Mouse (Mus musculus): ENCODE results near the gene Tmem136. TPM values are rescaled to one million over a fixed set of nuclear protein-coding genes. Genes with fewer than 3 reads are reported as not detected.

Gene Tmem136
- polyA plus RNA-seq, 1 experiment = not detected

- 73% methylated on average over 4 of the region's 4 CpGs for WGBS
- Histone ChIP-seq H3K27ac (ENCODE audit: insufficient read depth, low read depth, low read length) (no peak overlapping the region), H3K4me3 (ENCODE audit: insufficient read depth, low read depth, low read length) (no peak overlapping the region), H3K4me1 (ENCODE audit: control insufficient read depth, insufficient read depth, low read length) (peaks cover 4% of the 10 kb centered on the region; the same call in 1 of the 2 replicates)
- TF ChIP-seq CTCF (IDR thresholded peaks at IDR 0.05; ENCODE audit: insufficient read depth, low read depth, low read length) (no peak), POLR2A (IDR thresholded peaks at IDR 0.05; ENCODE audit: insufficient read depth, low read depth, low read length) (no peak)
Measured at GRCm38 (mm10) chr9:43114833-43115232, 1.5 kb downstream of the Tmem136 start.

DNA sequence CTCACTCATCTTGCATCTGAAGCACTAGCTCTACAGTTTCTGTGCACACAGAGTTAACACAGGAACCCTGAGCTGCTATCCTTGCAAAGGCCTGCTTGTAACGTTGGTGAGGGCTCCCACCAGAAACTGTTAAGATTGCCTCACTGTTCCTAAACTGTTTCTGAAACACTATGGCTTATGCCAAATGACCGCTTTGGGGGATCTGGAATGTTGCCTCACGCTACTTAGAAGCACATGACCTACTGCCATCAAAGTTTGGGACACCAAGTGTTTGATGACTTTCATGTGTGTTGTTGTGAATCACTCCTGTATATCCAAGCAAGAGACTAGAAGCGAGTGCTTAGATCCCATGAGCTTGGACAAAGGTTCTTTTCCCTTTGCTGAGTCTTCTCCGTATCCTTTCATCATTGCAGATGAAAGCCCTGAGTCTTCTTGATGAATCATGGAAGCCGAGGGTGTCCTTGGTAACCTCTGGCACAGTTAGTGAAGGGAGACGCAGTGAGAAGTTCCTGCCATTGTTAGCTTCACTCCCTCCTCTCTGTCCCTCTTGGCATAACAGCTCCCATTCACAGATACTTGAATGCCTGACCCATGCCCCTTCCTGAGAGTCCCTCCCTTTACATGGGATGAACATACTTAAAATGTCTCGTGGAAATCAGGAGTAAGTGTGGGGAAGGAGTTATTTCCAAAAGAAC, 5.9 kb downstream of the Tmem136 start:
- Histone ChIP-seq H3K4me1 (ENCODE audit: control insufficient read depth, insufficient read depth, low read length) (peaks cover 10% of the 10 kb centered on the region), H3K27ac (ENCODE audit: insufficient read depth, low read depth, low read length) (no peak overlapping the region)
- whole genome bisulfite sequencing = 72% methylated on average over 8 of the region's 8 CpGs

DNA sequence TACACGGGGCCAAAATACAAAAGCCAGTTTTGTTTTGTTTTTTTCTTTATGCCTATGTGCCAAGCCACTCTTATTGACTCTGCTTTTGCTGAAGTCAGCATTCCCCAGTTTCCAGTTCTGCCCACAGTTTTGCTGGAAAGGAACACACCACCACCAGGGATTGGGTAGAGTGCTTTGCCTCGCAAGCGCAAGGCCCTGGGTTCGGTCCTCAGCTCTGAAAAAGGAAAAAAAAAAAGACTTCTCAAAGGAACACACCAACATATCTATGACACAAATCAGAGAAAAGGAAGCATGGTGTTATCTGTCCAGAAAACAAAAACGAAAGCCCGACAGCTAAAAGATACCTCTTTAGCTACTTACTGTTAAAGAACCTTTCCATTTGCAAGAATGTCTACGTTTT, 7.2 kb downstream of the Tmem136 start:
- H3K27ac ChIP-seq (ENCODE audit: insufficient read depth, low read depth, low read length) = no peak overlapping the region
- no peak for TF ChIP-seq CTCF (IDR thresholded peaks at IDR 0.05; ENCODE audit: insufficient read depth, low read depth, low read length)
- no peak for TF ChIP-seq POLR2A (IDR thresholded peaks at IDR 0.05; ENCODE audit: insufficient read depth, low read depth, low read length)

More for the DNA sequence above, 5.9 kb downstream of the Tmem136 start:
- TF ChIP-seq POLR2A (IDR thresholded peaks at IDR 0.05; ENCODE audit: insufficient read depth, low read depth, low read length) (no peak), CTCF (IDR thresholded peaks at IDR 0.05; ENCODE audit: insufficient read depth, low read depth, low read length) (no peak)
- H3K4me3 ChIP-seq (ENCODE audit: insufficient read depth, low read depth, low read length) = no peak overlapping the region

GRCm38 (mm10) chr9:43108721-43109120, 7.6 kb downstream of the Tmem136 start:
- no peak overlapping the region for H3K4me3 ChIP-seq (ENCODE audit: insufficient read depth, low read depth, low read length)
- peaks cover 8% of the 10 kb centered on the region for H3K4me1 ChIP-seq (ENCODE audit: control insufficient read depth, insufficient read depth, low read length)
- no peak overlapping the region for H3K27ac ChIP-seq (ENCODE audit: insufficient read depth, low read depth, low read length)
- no peak for TF ChIP-seq POLR2A (IDR thresholded peaks at IDR 0.05; ENCODE audit: insufficient read depth, low read depth, low read length)
- no peak for TF ChIP-seq CTCF (IDR thresholded peaks at IDR 0.05; ENCODE audit: insufficient read depth, low read depth, low read length)
- WGBS = 84% methylated on average over 3 of the region's 3 CpGs

More for the DNA sequence above, 7.2 kb downstream of the Tmem136 start:
- Histone ChIP-seq H3K4me3 (ENCODE audit: insufficient read depth, low read depth, low read length) (no peak overlapping the region), H3K4me1 (ENCODE audit: control insufficient read depth, insufficient read depth, low read length) (peaks cover 8% of the 10 kb centered on the region)
- 92% methylated on average over 7 of the region's 7 CpGs for WGBS

DNA sequence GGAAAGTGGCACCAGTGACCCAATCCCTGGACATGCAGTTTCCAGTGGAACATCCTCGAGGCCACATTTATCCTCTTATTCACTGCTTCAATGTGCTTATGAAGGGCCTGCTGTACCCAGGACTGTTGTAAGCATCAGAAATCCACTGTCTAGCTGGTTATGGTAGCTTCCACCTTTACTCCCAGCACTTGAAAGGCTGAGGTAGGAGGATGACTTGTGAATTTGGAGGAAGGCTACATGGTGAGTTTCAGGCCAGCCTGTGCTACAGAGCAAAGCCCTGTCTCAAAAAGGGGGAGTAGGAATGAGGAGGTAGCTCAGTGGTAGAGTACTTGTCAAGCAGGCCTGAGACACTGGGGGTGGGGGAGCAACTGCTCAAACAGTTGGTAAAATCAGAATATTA, 8.3 kb downstream of the Tmem136 start:
- Histone ChIP-seq H3K27ac (ENCODE audit: insufficient read depth, low read depth, low read length) (0 out of 2 replicates have a peak overlapping the region, but pooled peaks have one; percentile 36), H3K4me3 (ENCODE audit: insufficient read depth, low read depth, low read length) (no peak overlapping the region), H3K4me1 (ENCODE audit: control insufficient read depth, insufficient read depth, low read length) (peaks cover 5% of the 10 kb centered on the region)
- no peak for TF ChIP-seq CTCF (IDR thresholded peaks at IDR 0.05; ENCODE audit: insufficient read depth, low read depth, low read length)
- TF ChIP-seq POLR2A (IDR thresholded peaks at IDR 0.05; ENCODE audit: insufficient read depth, low read depth, low read length) = no peak
- 68% methylated on average over 1 of the region's 1 CpGs for WGBS

DNA sequence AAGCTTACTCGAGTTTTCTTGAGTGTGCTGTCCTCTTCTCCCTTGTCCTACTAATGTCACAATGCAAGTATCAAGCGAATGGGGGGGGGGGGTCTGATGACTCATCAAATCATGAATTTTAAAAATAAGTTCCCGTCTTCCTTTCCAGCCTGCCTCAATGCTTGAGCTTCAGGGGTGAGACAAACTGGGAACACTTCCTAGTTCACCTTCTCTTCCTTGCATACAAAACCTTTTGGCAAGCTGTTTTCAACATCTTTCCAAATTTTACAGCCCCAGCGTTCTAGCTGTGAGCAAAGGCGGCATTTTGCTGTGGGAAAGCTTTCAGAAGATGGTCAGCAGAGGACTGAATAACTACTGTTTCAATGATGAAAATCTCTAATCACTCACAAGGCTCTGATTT, 8.8 kb downstream of the Tmem136 start:
- peaks cover 5% of the 10 kb centered on the region for H3K4me1 ChIP-seq (ENCODE audit: control insufficient read depth, insufficient read depth, low read length)
- TF ChIP-seq POLR2A (IDR thresholded peaks at IDR 0.05; ENCODE audit: insufficient read depth, low read depth, low read length) (no peak), CTCF (IDR thresholded peaks at IDR 0.05; ENCODE audit: insufficient read depth, low read depth, low read length) (no peak)
- no peak overlapping the region for H3K4me3 ChIP-seq (ENCODE audit: insufficient read depth, low read depth, low read length)
- H3K27ac ChIP-seq (ENCODE audit: insufficient read depth, low read depth, low read length) = peak overlapping the region; percentile 98; the same call in 1 of the 2 replicates
- WGBS = 20% methylated on average over 5 of the region's 5 CpGs

DNA sequence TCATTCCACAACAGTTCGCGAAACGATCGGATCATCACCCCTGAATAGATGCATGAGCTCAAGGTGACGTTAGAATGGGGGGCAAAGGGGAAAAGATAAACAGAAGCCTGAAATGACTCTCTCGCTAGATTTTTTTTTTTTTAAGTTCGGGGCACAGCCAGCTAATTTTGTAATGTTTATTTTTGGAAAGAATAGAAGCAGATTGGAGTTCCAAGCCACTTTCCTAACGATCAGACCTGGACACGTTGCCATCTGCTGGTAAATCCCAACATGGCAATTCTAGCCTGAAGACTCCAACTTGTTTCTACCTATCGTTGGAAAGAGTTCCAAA, 9.2 kb downstream of the Tmem136 start, which contains the start of gene Arhgef12:
Arhgef12 (minus strand) TSS at position 53 of the 331 bp plus-strand sequence.
- whole genome bisulfite sequencing = 4% methylated on average over 10 of the region's 10 CpGs
- Histone ChIP-seq H3K4me3 (ENCODE audit: insufficient read depth, low read depth, low read length) (peak within 1 kb of the TSS; percentile 84), H3K27ac (ENCODE audit: insufficient read depth, low read depth, low read length) (peak within 1 kb of the TSS; percentile 98), H3K4me1 (ENCODE audit: control insufficient read depth, insufficient read depth, low read length) (peaks cover 5% of the 10 kb centered on the region)
- TF ChIP-seq CTCF (IDR thresholded peaks at IDR 0.05; ENCODE audit: insufficient read depth, low read depth, low read length) (no peak), POLR2A (IDR thresholded peaks at IDR 0.05; ENCODE audit: insufficient read depth, low read depth, low read length) (no peak)

- 1% methylated on average over 22 of the region's 22 CpGs for WGBS
- Histone ChIP-seq H3K4me1 (ENCODE audit: control insufficient read depth, insufficient read depth, low read length) (peaks cover 5% of the 10 kb centered on the region), H3K27ac (ENCODE audit: insufficient read depth, low read depth, low read length) (peak overlapping the region; percentile 98), H3K4me3 (ENCODE audit: insufficient read depth, low read depth, low read length) (peak overlapping the region; percentile 84)
- no peak for TF ChIP-seq CTCF (IDR thresholded peaks at IDR 0.05; ENCODE audit: insufficient read depth, low read depth, low read length)
- TF ChIP-seq POLR2A (IDR thresholded peaks at IDR 0.05; ENCODE audit: insufficient read depth, low read depth, low read length) = no peak
Measured at GRCm38 (mm10) chr9:43106426-43107186, 9.8 kb downstream of the Tmem136 start.
